Mouse (Mus musculus): ENCODE results near the gene Chmp5. TPM values are rescaled to one million over a fixed set of nuclear protein-coding genes. Genes with fewer than 3 reads are reported as not detected.
A peak's percentile ranks its signal among the peaks of the same experiment; 100 is the strongest.

The Chmp5 gene
- polyA plus RNA-seq, 1 experiment from 2014 or later, result 93.4 TPM

DNA sequence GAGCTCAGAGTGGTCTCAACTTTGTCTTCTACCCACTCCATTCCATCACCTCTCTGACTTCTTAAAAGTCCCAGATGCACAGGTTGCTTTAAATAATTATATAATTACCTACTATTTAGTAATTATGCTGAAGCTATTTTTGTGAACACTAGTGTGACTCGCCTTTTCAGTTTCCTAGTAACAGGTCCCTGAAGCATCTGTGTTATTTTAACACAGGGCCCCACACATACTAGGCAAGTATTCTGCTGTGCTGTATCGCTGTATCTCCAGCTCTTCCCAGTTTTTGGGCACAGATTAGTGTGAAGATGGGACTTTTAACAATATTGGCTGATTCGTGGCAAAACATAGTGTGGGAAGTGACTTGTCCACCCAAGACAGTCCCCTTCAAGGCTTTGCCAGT, 15.3 kb downstream of the Chmp5 start:
- Histone ChIP-seq H3K27ac (replicated peaks) (no peak overlapping the region), H3K27me3 (replicated peaks; ENCODE audit: low read depth, poor library complexity, severe bottlenecking) (no peaks in the 10 kb centered on the region), H3K36me3 (replicated peaks) (peaks cover 96% of the 10 kb centered on the region), H3K4me3 (no peak overlapping the region), H3K4me1 (no peaks in the 10 kb centered on the region), H3K9me3 (no peaks in the 10 kb centered on the region)
- 85% methylated on average over 3 of the region's 3 CpGs for WGBS
- DNase-seq (ENCODE audit: low spot score), result no peak

DNA sequence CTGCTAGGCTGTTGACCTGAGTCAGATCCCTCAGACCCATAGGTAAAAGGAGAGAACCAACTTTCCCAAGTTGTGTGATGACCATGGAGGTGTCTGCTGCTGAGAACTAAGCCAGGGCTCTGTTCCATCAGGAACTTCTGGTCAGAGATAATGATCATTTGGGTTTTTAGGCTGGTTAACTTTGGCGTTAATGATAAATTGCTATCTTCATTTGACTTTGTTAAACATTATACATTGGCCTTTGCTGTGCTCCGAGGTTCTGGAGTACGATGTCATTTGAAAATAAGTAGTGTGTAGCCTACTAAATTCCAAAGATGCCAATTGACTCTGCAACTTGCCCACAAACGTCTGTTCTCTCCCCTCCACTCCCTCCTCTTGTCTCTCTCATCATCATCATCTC, 21.0 kb downstream of the Chmp5 start:
- Histone ChIP-seq H3K36me3 (replicated peaks) (peaks cover 41% of the 10 kb centered on the region), H3K4me3 (0 out of 2 replicates have a peak overlapping the region, but pooled peaks have one; percentile 98)
- WGBS, result 83% methylated on average over 4 of the region's 4 CpGs

DNA sequence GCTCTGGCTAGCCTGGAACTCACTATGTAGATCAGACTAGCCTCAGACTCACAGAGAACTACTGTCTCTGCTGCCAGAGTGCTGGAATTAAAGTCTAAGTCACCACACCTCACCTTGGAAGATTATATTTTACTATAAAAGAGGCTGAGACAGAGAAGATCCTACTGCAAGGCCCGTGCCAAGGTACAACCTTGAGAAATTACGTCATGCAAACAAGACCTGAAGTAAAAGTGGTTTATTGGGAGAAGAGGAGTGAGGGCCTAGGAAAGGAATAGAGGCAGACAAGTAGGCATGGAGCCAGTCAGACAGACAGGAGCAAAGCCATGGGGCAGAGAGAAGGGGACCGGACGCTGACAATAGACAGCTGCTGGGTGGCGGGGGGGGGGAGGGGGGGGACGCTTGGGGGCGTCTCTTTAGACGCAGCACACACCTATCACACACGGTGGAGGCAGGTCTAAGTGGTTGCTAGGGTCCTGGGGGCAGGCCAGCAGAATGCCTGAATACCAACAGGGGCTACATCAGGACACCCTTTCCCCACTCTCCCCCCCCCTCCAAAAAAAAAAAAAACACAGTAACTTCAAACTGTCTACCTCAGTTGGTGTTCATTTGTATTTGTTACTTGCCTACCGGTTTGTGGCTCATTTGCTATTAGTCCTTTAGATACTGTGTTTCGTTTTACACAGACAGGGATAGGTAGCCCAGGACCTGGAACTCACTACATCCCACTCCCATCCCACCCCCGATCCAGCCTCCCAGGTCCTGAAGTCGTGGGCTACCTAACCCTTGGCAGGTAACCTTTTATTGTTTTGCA, 21.8 kb downstream of the Chmp5 start:
- H3K27me3 ChIP-seq (replicated peaks; ENCODE audit: low read depth, poor library complexity, severe bottlenecking), result no peaks in the 10 kb centered on the region
- H3K27ac ChIP-seq (replicated peaks), result peak overlapping the region; percentile 89
- peaks cover 32% of the 10 kb centered on the region for H3K36me3 ChIP-seq (replicated peaks)
- H3K4me3 ChIP-seq, result peak overlapping the region; percentile 98
- peak; percentile 25 for DNase-seq (ENCODE audit: low spot score)
- H3K4me1 ChIP-seq, result peaks cover 15% of the 10 kb centered on the region
- no peaks in the 10 kb centered on the region for H3K9me3 ChIP-seq
- WGBS, result 16% methylated on average over 13 of the region's 13 CpGs

More for the DNA sequence above, 21.0 kb downstream of the Chmp5 start:
- DNase-seq (ENCODE audit: low spot score), result no peak
- Histone ChIP-seq H3K9me3 (no peaks in the 10 kb centered on the region), H3K27ac (replicated peaks) (no peak overlapping the region), H3K4me1 (peaks cover 15% of the 10 kb centered on the region), H3K27me3 (replicated peaks; ENCODE audit: low read depth, poor library complexity, severe bottlenecking) (no peaks in the 10 kb centered on the region)

- Histone ChIP-seq H3K36me3 (replicated peaks) (peaks cover 31% of the 10 kb centered on the region), H3K27me3 (replicated peaks; ENCODE audit: low read depth, poor library complexity, severe bottlenecking) (no peaks in the 10 kb centered on the region), H3K4me1 (peaks cover 15% of the 10 kb centered on the region), H3K27ac (replicated peaks) (peak overlapping the region; percentile 89), H3K4me3 (peak overlapping the region; percentile 98), H3K9me3 (no peaks in the 10 kb centered on the region)
- no peak for DNase-seq (ENCODE audit: low spot score)
- WGBS, result under 1% methylated on average over 16 of the region's 16 CpGs
These were observed 22.3 kb downstream of the Chmp5 start for GRCm38 (mm10) chr4:40970592-40970841.

DNA sequence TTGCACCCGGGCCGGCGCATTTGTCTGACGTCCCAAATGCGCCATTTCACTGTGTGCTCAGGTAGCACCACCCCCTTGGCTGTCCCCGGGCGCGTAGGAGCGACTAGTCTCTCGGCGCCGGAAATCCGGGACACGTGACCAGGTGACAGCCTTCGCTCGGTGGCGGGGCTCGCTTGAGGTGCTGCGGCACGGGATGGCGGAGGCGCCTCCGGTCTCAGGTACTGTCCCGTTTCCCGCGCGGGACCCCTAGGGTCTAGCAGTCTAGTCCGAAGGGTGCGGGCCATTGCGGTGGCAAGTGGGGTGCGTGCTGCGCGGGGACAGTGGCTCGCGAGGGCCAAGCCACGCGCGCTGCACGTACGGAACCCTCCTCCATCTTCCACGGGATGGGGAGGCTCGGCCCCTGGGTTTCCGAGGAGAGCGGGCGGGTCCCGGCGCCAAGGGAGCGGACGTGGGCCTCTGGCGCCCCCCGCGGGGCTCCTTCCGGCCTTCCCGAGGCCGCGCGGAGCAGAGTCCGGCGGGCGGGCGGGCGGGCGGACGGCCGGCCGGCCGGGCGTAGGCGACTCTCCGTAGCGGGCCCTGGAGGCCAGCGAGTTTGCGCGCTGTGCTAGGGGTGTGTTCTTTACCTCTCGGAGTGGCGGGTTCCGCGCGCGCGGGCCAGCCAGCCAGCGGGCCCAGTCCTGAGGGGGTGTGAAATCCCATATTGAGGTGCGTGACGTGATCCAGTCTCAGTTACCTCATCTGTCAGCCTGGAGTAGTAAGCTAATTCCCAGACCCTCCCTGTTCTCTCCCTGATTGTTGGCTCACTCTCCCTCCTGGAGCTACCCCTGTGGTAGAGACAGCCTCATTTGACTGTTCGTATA, 22.9 kb downstream of the Chmp5 start, which contains the start of gene Nfx1:
Gene Nfx1 (plus strand): TSS at position 65 of the 860 bp plus-strand sequence.
- peaks cover 15% of the 10 kb centered on the region for H3K4me1 ChIP-seq
- H3K36me3 ChIP-seq (replicated peaks), result peaks cover 31% of the 10 kb centered on the region
- H3K4me3 ChIP-seq, result peak within 1 kb of the TSS; percentile 98
- under 1% methylated on average over 85 of the region's 85 CpGs for WGBS
- peak within 1 kb of the TSS; percentile 89 for H3K27ac ChIP-seq (replicated peaks)
- no peaks in the 10 kb centered on the region for H3K9me3 ChIP-seq
- no peaks in the 10 kb centered on the region for H3K27me3 ChIP-seq (replicated peaks; ENCODE audit: low read depth, poor library complexity, severe bottlenecking)
- DNase-seq (ENCODE audit: low spot score), result peak; percentile 97

- H3K27ac ChIP-seq (replicated peaks), result no peak overlapping the region
- DNase-seq (ENCODE audit: low spot score), result peak; percentile 63
These were observed 23.5 kb downstream of the Chmp5 start for GRCm38 (mm10) chr4:40971744-40972143.

GRCm38 (mm10) chr4:40974011-40974410, 25.8 kb downstream of the Chmp5 start:
- H3K4me1 ChIP-seq, result peaks cover 15% of the 10 kb centered on the region
- no peaks in the 10 kb centered on the region for H3K27me3 ChIP-seq (replicated peaks; ENCODE audit: low read depth, poor library complexity, severe bottlenecking)
- 95% methylated on average over 1 of the region's 1 CpGs for WGBS
- no peak overlapping the region for H3K4me3 ChIP-seq
- H3K36me3 ChIP-seq (replicated peaks), result peaks cover 39% of the 10 kb centered on the region
- H3K27ac ChIP-seq (replicated peaks), result no peak overlapping the region
- no peaks in the 10 kb centered on the region for H3K9me3 ChIP-seq
- no peak for DNase-seq (ENCODE audit: low spot score)

More at GRCm38 (mm10) chr4:40971744-40972143, 23.5 kb downstream of the Chmp5 start:
- no peaks in the 10 kb centered on the region for H3K27me3 ChIP-seq (replicated peaks; ENCODE audit: low read depth, poor library complexity, severe bottlenecking)
- H3K4me1 ChIP-seq, result peaks cover 15% of the 10 kb centered on the region
- 23% methylated on average over 13 of the region's 13 CpGs for WGBS
- peak overlapping the region; percentile 98 for H3K4me3 ChIP-seq
- H3K36me3 ChIP-seq (replicated peaks), result peaks cover 31% of the 10 kb centered on the region
- H3K9me3 ChIP-seq, result no peaks in the 10 kb centered on the region

GRCm38 (mm10) chr4:40975678-40976077, 27.5 kb downstream of the Chmp5 start:
- no peak for DNase-seq (ENCODE audit: low spot score)
- Histone ChIP-seq H3K27ac (replicated peaks) (no peak overlapping the region), H3K9me3 (no peaks in the 10 kb centered on the region), H3K4me1 (peaks cover 8% of the 10 kb centered on the region), H3K36me3 (replicated peaks) (peaks cover 56% of the 10 kb centered on the region), H3K4me3 (no peak overlapping the region), H3K27me3 (replicated peaks; ENCODE audit: low read depth, poor library complexity, severe bottlenecking) (no peaks in the 10 kb centered on the region)
- 96% methylated on average over 3 of the region's 3 CpGs for WGBS

- Histone ChIP-seq H3K9me3 (no peaks in the 10 kb centered on the region), H3K27ac (replicated peaks) (no peak overlapping the region), H3K4me3 (no peak overlapping the region), H3K27me3 (replicated peaks; ENCODE audit: low read depth, poor library complexity, severe bottlenecking) (no peaks in the 10 kb centered on the region), H3K4me1 (peaks cover 8% of the 10 kb centered on the region), H3K36me3 (replicated peaks) (peaks cover 65% of the 10 kb centered on the region)
- WGBS, result 90% methylated on average over 10 of the region's 10 CpGs
- no peak for DNase-seq (ENCODE audit: low spot score)
These were observed 28.4 kb downstream of the Chmp5 start for GRCm38 (mm10) chr4:40976651-40977050.

- Histone ChIP-seq H3K36me3 (replicated peaks) (peaks cover 92% of the 10 kb centered on the region), H3K9me3 (no peaks in the 10 kb centered on the region), H3K4me3 (no peak overlapping the region), H3K27me3 (replicated peaks; ENCODE audit: low read depth, poor library complexity, severe bottlenecking) (no peaks in the 10 kb centered on the region), H3K27ac (replicated peaks) (no peak overlapping the region), H3K4me1 (no peaks in the 10 kb centered on the region)
- DNase-seq (ENCODE audit: low spot score), result no peak
- WGBS, result 91% methylated on average over 1 of the region's 1 CpGs
These were observed 31.2 kb downstream of the Chmp5 start for GRCm38 (mm10) chr4:40979430-40979829.

GRCm38 (mm10) chr4:40982486-40982885, 34.3 kb downstream of the Chmp5 start:
- DNase-seq (ENCODE audit: low spot score), result no peak
- Histone ChIP-seq H3K27ac (replicated peaks) (no peak overlapping the region), H3K4me1 (no peaks in the 10 kb centered on the region), H3K4me3 (no peak overlapping the region), H3K27me3 (replicated peaks; ENCODE audit: low read depth, poor library complexity, severe bottlenecking) (no peaks in the 10 kb centered on the region), H3K36me3 (replicated peaks) (peaks cover 99% of the 10 kb centered on the region), H3K9me3 (no peaks in the 10 kb centered on the region)
- WGBS, result 80% methylated on average over 3 of the region's 3 CpGs

DNA sequence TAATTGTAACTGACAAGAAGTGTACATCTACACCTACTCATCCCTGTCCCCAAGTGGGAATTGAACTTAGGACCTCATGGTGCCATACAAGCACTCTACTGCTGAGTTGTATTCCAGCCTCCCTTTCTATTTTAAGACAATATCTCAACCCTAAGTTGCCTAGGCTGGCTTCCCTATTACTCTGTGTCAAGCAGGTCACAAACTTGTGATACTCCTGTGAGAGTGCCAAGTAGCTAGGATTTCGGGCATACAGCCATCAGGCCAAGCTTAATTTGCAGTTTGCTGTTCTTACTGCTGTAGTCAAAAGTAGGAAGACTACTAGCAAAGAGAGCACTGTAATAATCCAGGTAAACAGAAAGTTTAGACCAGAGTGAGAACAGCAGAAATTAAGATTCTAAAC, 35.5 kb downstream of the Chmp5 start:
- no peak for DNase-seq (ENCODE audit: low spot score)
- Histone ChIP-seq H3K4me3 (no peak overlapping the region), H3K4me1 (no peaks in the 10 kb centered on the region), H3K27me3 (replicated peaks; ENCODE audit: low read depth, poor library complexity, severe bottlenecking) (no peaks in the 10 kb centered on the region), H3K36me3 (replicated peaks) (peaks cover 99% of the 10 kb centered on the region), H3K9me3 (no peaks in the 10 kb centered on the region), H3K27ac (replicated peaks) (no peak overlapping the region)
- 88% methylated on average over 1 of the region's 1 CpGs for WGBS

DNA sequence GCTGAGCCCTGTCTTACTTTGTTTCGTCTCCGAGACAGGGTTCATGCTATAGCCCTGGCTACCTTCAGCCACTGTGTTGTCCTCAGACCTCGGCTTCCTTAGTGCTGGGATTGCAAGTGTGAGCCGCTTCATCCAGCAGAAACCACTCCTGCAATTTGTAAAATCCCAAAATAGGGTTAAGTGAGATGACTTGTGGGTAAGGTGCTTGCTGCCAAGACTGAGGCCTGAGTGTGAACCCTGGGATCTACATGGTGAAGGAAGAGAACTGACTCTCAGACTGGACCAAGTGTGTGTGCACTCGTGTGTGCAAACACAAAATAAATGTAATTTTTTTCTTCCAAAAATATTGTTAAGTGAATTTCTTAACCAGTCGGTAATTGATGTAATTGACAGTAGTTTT, 41.4 kb downstream of the Chmp5 start:
- Histone ChIP-seq H3K27me3 (replicated peaks; ENCODE audit: low read depth, poor library complexity, severe bottlenecking) (no peaks in the 10 kb centered on the region), H3K4me3 (no peak overlapping the region), H3K9me3 (no peaks in the 10 kb centered on the region), H3K27ac (replicated peaks) (no peak overlapping the region), H3K36me3 (replicated peaks) (peaks cover 100% of the 10 kb centered on the region), H3K4me1 (no peaks in the 10 kb centered on the region)
- WGBS, result 83% methylated on average over 6 of the region's 6 CpGs
- DNase-seq (ENCODE audit: low spot score), result no peak
